Mouse (Mus musculus) myocyte (in vitro differentiated cells): ENCODE data around the gene Mepce.

Source experiments
- E2F4 ChIP-seq: IDR thresholded peaks from one replicate; pipeline ENCODE4 v1.6.1; 2011; ENCODE audit warnings: mild to moderate bottlenecking, control low read depth, moderate library complexity; ENCODE audit not compliant: insufficient read depth
- POLR2A ChIP-seq: IDR thresholded peaks from one replicate; pipeline ENCODE4 v1.6.1; 2011; ENCODE audit warnings: low read depth, mild to moderate bottlenecking, control low read depth, moderate library complexity; ENCODE audit not compliant: insufficient read length
- POLR2AphosphoS2 ChIP-seq: IDR thresholded peaks from one replicate; pipeline ENCODE4 v1.6.1; 2011; ENCODE audit warnings: low read depth, control low read depth; ENCODE audit not compliant: insufficient read length

- TF ChIP-seq POLR2AphosphoS2 (no peak), POLR2A (no peak), E2F4 (no peak)
These were observed 10.1 kb downstream of the Mepce start for GRCm38 (mm10) chr5:137777267-137777845.
